Mouse (Mus musculus) kidney, embryonic 14.5 days (tissue): Measurements from ENCODE around the gene Polr3h. TPM values are rescaled to one million over a fixed set of nuclear protein-coding genes. Genes with fewer than 3 reads are reported as not detected.

ENCODE experiments used
- ATAC-seq: fragments of 200-750 bp; cut with Nextera tagmentation; 2 replicates; pipeline ENCODE4 v1.8.0; 2017; ENCODE audit warnings: moderate number of reproducible peaks, mild to moderate bottlenecking, moderate TSS enrichment, moderate library complexity; ENCODE audit not compliant: low FRiP score, low TSS enrichment
- H3K27ac ChIP-seq: fragments of 300-500 bp; sonication (generic); 2 replicates; pipeline ENCODE4 v1.5.1; 2014; ENCODE audit warnings: low read depth, mild to moderate bottlenecking, low read length, moderate library complexity, mixed read lengths
- H3K27me3 ChIP-seq: fragments of 300-500 bp; sonication (generic); 2 replicates; pipeline ENCODE4 v1.6.1; 2014; ENCODE audit warnings: mild to moderate bottlenecking, low read length; ENCODE audit not compliant: control insufficient read depth, insufficient read depth
- H3K36me3 ChIP-seq: fragments of 300-500 bp; sonication (generic); 2 replicates; pipeline ENCODE4 v1.6.1; 2014; ENCODE audit warnings: low read length, mixed read lengths; ENCODE audit not compliant: control insufficient read depth, insufficient read depth
- H3K4me1 ChIP-seq: fragments of 300-500 bp; sonication (generic); 2 replicates; pipeline ENCODE4 v1.6.1; 2014; ENCODE audit warnings: low read length, mixed read lengths; ENCODE audit not compliant: control insufficient read depth, insufficient read depth
- H3K4me2 ChIP-seq: fragments of 300-500 bp; sonication (generic); replicated peaks from 2 replicates; pipeline ENCODE4 v1.6.1; 2014; ENCODE audit warnings: low read depth, mild to moderate bottlenecking, low read length
- H3K4me3 ChIP-seq: fragments of 300-500 bp; sonication (generic); 2 replicates; pipeline ENCODE4 v1.5.1; 2014; ENCODE audit warnings: mild to moderate bottlenecking, low read length
- H3K9ac ChIP-seq: fragments of 300-500 bp; sonication (generic); 2 replicates; pipeline ENCODE4 v1.6.1; 2014; ENCODE audit warnings: low read depth, mild to moderate bottlenecking, low read length, moderate library complexity
- H3K9me3 ChIP-seq: fragments of 300-500 bp; sonication (generic); 2 replicates; pipeline ENCODE4 v1.6.1; 2016; ENCODE audit warnings: low read length; ENCODE audit not compliant: control insufficient read depth
- WGBS: fragments of 180-500 bp; shearing (Covaris S2); extraction: QIAGEN DNeasy Blood & Tissue Kit; methylation state at CpG from one replicate; pipeline ENCODE4 v1.1.7; 2014; 5-methylcytosine and 5-hydroxymethylcytosine counted together
- polyA plus RNA-seq: library from polyadenylated mRNA; unstranded; fragments of >200 nt; fragmentation: Nextera tagmentation; extraction: Ambion mirVana; gene quantifications from 2 replicates; pipeline ENCODE4 v1.2.1, GENCODE M21; 2014

The Polr3h gene
- polyA plus RNA-seq, 1 experiment from 2014 or later, result 78.9 TPM

- WGBS, result 81% methylated on average over 4 of the region's 4 CpGs
- Histone ChIP-seq H3K27me3 (no peaks in the 10 kb centered on the region), H3K4me2 (no peak overlapping the region), H3K36me3 (peaks cover 19% of the 10 kb centered on the region), H3K9me3 (no peaks in the 10 kb centered on the region), H3K27ac (no peak overlapping the region), H3K4me3 (no peak overlapping the region), H3K4me1 (no peaks in the 10 kb centered on the region), H3K9ac (no peak overlapping the region)
- ATAC-seq, result no peak
Measured at GRCm38 (mm10) chr15:81952310-81952709, 26.3 kb upstream of the Polr3h start.

- Histone ChIP-seq H3K9ac (no peak overlapping the region), H3K4me1 (no peaks in the 10 kb centered on the region), H3K36me3 (peaks cover 19% of the 10 kb centered on the region), H3K9me3 (no peaks in the 10 kb centered on the region), H3K27ac (no peak overlapping the region), H3K4me2 (no peak overlapping the region), H3K27me3 (no peaks in the 10 kb centered on the region), H3K4me3 (no peak overlapping the region)
- ATAC-seq, result no peak
- 88% methylated on average over 9 of the region's 9 CpGs for WGBS
Measured at GRCm38 (mm10) chr15:81951159-81951558, 25.1 kb upstream of the Polr3h start.

- Histone ChIP-seq H3K4me2 (no peak overlapping the region), H3K9ac (no peak overlapping the region), H3K27me3 (no peaks in the 10 kb centered on the region), H3K4me3 (no peak overlapping the region), H3K36me3 (peaks cover 19% of the 10 kb centered on the region), H3K27ac (no peak overlapping the region), H3K4me1 (no peaks in the 10 kb centered on the region), H3K9me3 (no peaks in the 10 kb centered on the region)
- no peak for ATAC-seq
- 65% methylated on average over 5 of the region's 5 CpGs for WGBS
Measured at GRCm38 (mm10) chr15:81950716-81951115, 24.7 kb upstream of the Polr3h start.

- no peak for ATAC-seq
- H3K4me2 ChIP-seq, result no peak overlapping the region
- WGBS, result 68% methylated on average over 11 of the region's 11 CpGs
- no peak overlapping the region for H3K4me3 ChIP-seq
- no peak overlapping the region for H3K27ac ChIP-seq
- H3K9ac ChIP-seq, result no peak overlapping the region
- H3K36me3 ChIP-seq, result peaks cover 11% of the 10 kb centered on the region
- no peaks in the 10 kb centered on the region for H3K27me3 ChIP-seq
- H3K4me1 ChIP-seq, result no peaks in the 10 kb centered on the region
- no peaks in the 10 kb centered on the region for H3K9me3 ChIP-seq
Measured at GRCm38 (mm10) chr15:81949476-81950131, 23.6 kb upstream of the Polr3h start.

- Histone ChIP-seq H3K36me3 (peaks cover 11% of the 10 kb centered on the region), H3K4me3 (no peak overlapping the region), H3K27ac (no peak overlapping the region), H3K4me2 (no peak overlapping the region), H3K9ac (no peak overlapping the region), H3K27me3 (no peaks in the 10 kb centered on the region), H3K4me1 (no peaks in the 10 kb centered on the region), H3K9me3 (no peaks in the 10 kb centered on the region)
- no peak for ATAC-seq
- 81% methylated on average over 10 of the region's 10 CpGs for WGBS
Measured at GRCm38 (mm10) chr15:81949076-81949475, 23.0 kb upstream of the Polr3h start.

GRCm38 (mm10) chr15:81943176-81943749 lies 17.2 kb upstream of the Polr3h start:
- Histone ChIP-seq H3K9ac (no peak overlapping the region), H3K27me3 (no peaks in the 10 kb centered on the region), H3K36me3 (no peaks in the 10 kb centered on the region), H3K9me3 (no peaks in the 10 kb centered on the region), H3K27ac (peak overlapping the region; percentile 62; the same call in 1 of the 2 replicates), H3K4me3 (no peak overlapping the region), H3K4me2 (peak overlapping the region; percentile 26; the same call in 1 of the 2 replicates), H3K4me1 (peaks cover 8% of the 10 kb centered on the region)
- 9% methylated on average over 9 of the region's 9 CpGs for WGBS
- ATAC-seq, result peak; percentile 86

GRCm38 (mm10) chr15:81941010-81941409 lies 15.0 kb upstream of the Polr3h start:
- H3K9me3 ChIP-seq, result no peaks in the 10 kb centered on the region
- H3K36me3 ChIP-seq, result no peaks in the 10 kb centered on the region
- H3K27me3 ChIP-seq, result no peaks in the 10 kb centered on the region
- H3K4me3 ChIP-seq, result no peak overlapping the region
- H3K4me1 ChIP-seq, result peaks cover 26% of the 10 kb centered on the region
- no peak for ATAC-seq
- H3K27ac ChIP-seq, result no peak overlapping the region
- no peak overlapping the region for H3K4me2 ChIP-seq
- no peak overlapping the region for H3K9ac ChIP-seq
- 86% methylated on average over 2 of the region's 2 CpGs for WGBS

- no peak for ATAC-seq
- Histone ChIP-seq H3K27ac (no peak overlapping the region), H3K4me1 (peaks cover 28% of the 10 kb centered on the region), H3K9ac (no peak overlapping the region), H3K9me3 (no peaks in the 10 kb centered on the region), H3K4me2 (no peak overlapping the region), H3K27me3 (no peaks in the 10 kb centered on the region), H3K36me3 (no peaks in the 10 kb centered on the region), H3K4me3 (no peak overlapping the region)
- WGBS, result 87% methylated on average over 5 of the region's 5 CpGs
Measured at GRCm38 (mm10) chr15:81940219-81940618, 14.2 kb upstream of the Polr3h start.

GRCm38 (mm10) chr15:81939774-81940173 lies 13.7 kb upstream of the Polr3h start:
- ATAC-seq, result no peak
- H3K27me3 ChIP-seq, result no peaks in the 10 kb centered on the region
- H3K9me3 ChIP-seq, result no peaks in the 10 kb centered on the region
- no peak overlapping the region for H3K4me2 ChIP-seq
- H3K9ac ChIP-seq, result no peak overlapping the region
- no peaks in the 10 kb centered on the region for H3K36me3 ChIP-seq
- H3K4me1 ChIP-seq, result peaks cover 28% of the 10 kb centered on the region
- H3K4me3 ChIP-seq, result no peak overlapping the region
- no peak overlapping the region for H3K27ac ChIP-seq
- WGBS, result 86% methylated on average over 4 of the region's 4 CpGs
